Mouse (Mus musculus) R1 (cell line): Measurements from ENCODE around the gene E130309D02Rik.
A peak's percentile ranks its signal among the peaks of the same experiment; 100 is the strongest.

Experiments
- DNase-seq: peaks from one replicate; pipeline ENCODE4 v3.0.0-alpha.2; 2018; ENCODE audit warnings: low read depth, low spot score

Gene E130309D02Rik

DNA sequence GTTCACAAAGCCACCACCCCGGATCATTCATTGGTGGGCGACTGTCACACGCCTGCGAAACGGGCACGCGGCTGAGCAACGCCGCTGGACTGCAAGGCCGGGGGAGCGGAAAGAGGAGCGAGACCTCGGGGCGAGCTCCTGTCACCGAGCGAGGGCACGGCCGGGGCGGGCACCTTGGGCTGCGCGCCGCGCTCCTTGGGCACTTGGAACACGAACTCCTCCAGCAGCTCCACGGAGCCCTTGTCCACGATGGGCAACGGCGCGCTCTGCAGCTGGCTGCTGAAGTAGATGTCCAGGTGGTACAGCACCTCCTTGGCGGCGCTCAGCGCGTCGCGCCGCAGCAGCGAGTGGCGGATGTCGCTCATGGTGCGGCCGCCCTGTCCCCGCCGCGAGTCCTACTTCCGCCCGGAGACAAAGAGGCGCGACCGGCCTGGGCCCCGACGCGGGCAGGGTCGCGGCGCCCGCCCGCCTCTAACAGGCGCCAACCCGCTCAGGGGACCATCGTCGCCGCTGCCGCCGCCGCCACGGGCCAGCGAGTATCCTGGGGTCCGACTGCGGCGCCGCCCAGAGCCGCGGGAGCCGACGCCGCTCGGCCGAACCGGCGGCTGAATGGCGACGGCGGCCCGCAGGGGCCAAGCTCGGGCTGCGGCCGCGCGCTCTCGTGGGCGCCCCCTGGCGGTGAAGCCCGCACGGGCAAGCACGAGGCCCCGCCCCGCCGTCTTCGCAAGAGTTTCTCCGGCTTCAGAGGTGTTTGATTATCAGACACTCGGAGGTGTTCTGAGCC is at the start of gene E130309D02Rik:
Gene E130309D02Rik (minus strand): TSS at position 631 of the 784 bp plus-strand sequence.
- peak; percentile 80 for DNase-seq

DNA sequence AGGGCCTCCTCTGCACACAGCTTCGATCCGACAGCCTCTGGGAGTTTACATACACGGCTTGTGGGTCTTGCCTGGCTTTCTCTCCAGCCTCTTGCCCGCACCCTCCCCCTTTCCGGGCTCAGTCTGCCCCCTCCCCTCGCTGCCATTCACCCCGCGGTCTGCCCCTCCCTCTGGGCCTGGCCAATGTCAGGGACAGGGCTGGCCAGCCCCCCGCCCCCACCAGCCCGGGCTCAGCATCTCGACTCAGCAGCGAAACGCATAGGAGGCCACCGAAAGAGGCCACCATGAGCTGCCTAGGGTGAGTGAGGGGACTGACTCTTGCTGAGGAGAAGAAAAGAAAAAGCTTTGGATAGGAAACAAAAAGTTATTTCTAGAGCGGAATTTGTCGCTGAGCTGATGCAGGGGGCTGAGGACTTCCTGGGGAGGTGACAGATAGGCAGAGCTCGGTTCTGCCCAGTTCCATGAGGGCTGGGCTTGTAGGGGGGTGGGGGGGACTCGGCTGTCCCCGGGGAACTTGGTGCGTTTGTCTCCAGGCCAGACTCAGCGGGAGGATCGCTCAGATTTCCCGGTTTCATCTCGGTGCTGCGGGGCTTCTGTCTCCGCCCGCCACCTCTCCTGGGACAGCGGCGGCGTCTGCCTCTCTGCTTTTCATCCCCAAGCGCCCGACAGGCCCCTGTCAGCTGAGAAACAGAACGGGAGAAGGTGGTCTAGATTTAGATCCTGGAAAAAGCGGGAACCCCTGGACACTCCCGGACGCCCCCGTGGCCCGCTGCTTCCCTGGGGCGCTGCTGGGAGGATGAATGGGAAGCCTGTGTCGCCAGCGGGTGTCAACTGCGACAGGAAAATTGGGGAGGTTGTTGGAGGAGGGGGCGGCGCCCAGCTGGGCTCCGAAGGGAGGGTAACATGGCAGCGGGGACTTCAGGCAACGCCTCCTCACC is 48.8 kb upstream of the E130309D02Rik start:
- DNase-seq = no peak

DNA sequence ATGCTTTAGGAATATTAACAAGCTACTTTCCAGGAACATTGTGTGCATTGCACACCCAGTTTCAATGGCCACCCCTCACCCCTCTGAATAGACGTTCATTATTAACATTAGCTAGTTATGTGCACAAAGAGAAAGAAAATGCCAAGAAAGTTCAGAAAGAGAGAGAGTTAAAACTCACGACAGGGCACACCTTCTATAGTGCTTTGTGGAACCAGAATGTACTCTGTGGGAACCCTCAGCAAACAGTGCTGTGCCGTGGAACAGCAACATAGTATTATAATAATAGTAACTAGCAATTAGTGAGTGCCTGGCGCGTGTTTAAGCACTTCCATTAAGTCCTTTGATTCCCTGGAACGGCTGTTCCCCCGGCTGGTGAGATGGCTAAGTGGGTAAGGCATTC is 46.3 kb upstream of the E130309D02Rik start:
- DNase-seq = no peak

DNA sequence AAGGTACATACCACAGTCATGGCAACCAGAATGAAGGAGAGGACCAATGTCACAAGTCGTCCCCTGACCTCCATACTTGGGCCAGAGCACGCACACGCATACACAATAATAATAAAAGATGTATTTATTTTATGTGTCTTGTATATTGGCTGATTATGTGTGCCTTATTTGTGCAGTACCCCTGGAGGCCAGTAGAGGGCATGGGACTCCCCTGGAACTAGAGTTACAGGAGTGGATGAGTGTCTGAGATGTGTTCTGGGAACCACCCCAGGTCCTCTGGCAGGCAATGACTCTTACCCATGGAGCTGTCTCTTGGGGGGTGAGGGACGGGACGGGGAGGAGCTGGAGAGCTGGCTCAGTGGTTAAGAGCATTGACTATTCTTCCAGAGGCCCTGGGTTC is 44.8 kb upstream of the E130309D02Rik start:
- peak; percentile 80 for DNase-seq

DNA sequence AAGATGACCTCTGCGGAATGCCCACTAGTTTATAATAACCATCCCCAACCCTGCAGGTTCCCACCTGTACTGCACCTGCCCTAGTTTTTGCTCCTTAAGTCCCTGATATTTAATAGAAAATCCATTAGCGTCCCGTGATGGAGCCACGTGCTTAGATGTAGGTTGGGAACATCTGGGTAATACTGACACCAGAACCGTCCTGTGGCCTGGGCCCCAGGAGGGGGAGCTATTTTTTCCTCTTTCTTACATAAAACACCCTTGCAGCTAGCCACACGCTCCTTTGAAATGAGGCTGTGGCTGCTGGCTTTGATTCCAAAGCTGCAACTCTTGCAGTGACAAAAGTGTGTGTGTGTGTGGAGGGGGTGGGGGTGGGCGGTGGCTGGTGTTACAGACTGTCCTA is 44.1 kb upstream of the E130309D02Rik start:
- peak; percentile 54 for DNase-seq

DNA sequence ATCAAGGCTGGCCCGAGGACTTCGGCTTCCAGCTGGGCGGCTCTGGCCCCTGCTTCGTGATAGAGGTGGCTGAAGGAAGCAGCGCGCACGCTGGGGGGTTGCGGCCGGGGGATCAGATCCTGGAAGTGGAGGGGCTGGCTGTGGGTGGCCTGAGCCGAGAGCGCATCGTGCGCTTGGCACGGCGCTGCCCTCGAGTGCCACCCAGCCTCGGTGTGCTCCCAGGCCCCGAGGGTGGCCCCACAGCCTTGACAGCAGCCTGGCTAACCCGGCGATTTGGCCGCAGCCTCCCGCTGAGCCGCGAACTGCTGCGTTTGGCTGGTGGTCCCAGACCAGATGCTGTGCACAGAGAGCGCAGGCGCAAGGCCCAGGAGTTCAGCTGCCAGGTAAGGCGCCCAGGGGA is 42.4 kb upstream of the E130309D02Rik start:
- no peak for DNase-seq

DNA sequence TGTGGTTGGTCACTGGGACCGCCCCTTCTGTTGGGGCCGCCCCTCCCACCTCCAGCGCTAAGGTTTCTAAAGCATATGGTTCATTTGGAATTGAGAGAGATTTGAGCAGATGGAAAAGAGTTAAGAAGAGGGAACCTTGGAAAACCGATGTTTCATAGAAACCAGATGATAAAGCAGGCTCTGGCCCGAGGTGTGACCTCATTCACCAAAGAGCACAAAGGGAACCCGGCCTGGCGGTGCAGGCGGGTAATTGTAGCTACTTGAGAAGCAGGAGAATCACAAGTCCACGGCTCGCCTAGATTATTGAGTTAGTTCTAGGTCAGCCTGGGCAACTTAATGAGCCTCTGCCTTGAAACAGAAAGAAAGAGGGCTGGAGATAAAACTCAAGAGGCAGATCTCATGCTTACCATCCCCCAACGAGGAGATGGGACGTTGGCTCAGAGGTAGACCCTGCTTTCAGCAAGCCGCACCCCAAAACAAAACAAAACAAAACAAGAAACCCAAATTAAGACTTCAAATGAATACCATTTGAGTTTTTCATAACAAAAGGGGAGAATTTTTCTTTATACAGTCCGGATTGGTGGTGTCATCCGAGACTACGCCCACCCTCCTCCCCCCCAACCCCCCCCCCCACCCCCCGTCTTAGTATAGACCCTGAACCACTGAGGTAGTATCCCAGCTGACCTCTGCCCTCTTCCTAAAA is 41.7 kb upstream of the E130309D02Rik start, which contains the start of gene Grid2ip:
Gene Grid2ip (plus strand): TSS at position 653 of the 703 bp plus-strand sequence.
- DNase-seq = peak; percentile 73

DNA sequence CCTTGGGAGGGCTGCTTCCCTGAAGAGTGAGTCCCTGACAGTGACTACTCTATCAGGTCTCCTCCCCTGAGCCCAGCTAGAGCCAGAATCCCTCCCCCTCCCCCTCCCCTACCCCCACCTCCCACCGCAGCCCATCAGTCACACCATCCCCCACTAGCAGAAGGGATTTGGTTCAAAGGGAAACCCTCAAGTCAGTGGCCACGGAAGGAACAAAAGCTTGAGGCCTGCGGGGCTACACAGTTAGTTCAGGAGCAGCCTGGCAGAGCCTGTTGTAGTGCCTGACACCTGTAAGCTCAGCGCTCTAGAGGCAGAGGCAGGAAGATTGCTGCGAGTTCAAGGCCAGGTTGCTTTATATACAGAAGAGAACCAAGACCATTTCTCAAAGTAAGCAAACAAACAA is 40.9 kb upstream of the E130309D02Rik start:
- DNase-seq = no peak

DNA sequence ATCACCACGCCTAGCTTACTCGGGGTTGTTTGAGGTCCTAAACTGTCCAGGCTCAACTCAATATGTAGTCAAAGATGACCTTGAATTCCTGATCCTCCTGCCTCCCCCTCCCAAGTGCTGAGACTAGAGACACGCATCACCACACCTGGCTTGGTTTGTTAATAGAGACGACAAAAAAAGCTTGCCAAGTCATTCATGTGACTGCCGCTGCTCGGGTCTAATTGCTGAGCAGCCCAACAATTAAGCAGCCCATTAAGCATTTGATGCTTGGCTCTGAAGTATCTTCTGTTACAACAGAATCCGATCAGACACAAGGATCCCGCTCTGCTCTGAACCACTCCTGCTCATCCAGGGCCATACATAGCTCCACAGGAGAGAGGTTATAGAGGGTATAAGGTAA is 31.2 kb upstream of the E130309D02Rik start:
- peak; percentile 52 for DNase-seq

DNA sequence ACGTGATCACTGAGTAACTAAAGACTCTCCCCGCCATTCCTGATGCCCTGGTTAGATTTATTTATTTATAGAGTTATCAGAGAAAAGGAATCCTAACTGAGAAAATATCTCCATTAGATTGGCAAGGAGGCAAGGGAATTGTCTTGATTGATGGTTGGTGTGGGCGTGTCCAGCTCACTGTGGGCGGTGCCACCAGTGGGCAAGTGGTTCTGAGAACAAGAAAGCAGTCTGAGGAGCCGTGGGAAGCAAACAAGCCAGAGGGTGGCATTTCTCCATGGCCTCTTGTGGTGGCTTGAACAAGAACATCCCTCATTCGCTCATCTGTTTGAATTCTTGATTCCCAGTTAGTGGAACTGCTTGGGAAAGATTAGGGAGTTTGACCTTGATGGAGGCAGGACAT is 24.4 kb upstream of the E130309D02Rik start:
- peak; percentile 57 for DNase-seq

DNA sequence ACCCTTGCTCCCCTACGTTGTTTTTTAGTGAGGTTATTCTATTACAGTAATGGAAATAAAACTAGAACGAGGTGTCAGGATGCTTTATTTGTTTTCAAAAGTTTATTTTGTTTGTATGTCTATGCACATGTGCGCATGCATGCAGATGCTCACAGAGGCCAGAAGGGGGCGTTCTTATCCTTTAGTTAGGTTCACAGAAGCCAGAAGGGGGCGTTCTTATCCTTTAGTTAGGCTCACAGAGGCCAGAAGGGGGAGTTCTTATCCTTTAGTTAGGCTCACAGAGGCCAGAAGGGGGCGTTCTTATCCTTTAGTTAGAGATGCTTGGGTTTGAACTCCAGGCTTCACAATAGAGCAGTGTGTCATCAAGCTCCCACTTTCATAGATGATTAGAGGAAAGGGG is 21.4 kb upstream of the E130309D02Rik start:
- peak; percentile 83 for DNase-seq

DNA sequence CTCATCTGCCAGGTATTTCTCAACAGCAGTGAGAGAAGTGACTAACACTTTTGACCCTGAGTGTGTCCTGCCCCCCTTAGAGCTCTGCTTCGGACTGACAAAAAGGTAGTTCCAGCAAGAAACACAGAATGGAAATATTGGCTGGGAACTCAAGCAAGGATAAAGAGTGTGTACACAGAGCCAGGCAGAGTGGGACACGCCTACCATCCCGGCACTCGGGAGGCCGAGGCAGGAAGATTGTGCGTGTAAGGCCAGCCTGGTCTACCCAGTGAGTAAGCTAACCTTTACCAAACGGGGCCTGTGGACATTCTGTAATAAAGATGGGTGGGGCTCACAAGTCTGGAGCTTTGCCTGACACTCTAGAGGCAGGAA is 19.9 kb upstream of the E130309D02Rik start:
- peak; percentile 23 for DNase-seq

DNA sequence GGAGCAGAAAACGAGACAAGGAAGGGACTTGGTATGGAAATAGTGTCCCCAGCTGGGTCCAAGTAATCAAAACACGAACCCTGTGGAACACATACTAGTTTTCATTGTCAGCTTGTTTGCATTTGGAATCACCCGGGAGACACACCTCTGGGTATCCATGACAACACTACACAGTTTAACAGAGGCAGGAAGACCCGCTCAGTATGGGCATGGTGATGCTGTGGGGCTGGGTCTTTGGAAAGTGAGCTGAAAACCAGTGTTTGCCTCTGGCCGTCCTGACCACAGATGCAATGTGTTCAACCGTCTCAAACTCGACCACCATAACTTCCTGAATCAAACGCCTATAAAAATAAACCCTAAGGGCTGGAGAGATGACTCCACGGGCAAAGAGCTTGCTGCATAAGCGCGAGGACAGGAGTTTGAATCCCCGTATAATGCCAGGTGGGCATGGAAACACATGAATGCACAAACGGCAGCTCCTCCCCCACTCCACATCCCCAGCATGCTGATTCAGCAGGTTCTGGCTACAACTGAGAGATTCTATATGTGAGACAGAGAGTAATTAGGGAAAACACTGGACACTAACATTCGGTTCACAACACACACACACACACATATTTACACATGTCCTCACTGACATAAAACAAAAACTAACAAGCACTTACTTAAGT is 19.4 kb upstream of the E130309D02Rik start:
- DNase-seq = peak; percentile 67

DNA sequence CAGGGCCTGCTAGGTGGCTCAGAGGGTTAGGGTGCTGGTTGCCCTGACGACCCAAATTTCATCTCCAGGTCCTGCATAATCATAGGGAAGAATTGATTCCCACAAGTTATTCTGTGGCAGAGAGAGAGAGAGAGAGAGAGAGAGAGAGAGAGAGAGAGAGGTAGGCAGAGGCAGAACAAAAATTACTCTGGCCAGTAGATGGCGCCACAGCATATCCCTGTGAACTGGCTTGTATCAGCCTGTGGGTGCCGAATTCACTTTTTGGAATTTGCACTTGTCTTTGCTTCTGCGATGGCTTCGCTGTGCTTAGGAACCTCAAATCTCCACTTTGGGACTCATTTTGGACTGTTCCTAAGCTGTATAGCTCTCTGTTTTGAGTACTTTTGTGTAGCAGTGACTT is 18.7 kb upstream of the E130309D02Rik start:
- DNase-seq = peak; percentile 81

DNA sequence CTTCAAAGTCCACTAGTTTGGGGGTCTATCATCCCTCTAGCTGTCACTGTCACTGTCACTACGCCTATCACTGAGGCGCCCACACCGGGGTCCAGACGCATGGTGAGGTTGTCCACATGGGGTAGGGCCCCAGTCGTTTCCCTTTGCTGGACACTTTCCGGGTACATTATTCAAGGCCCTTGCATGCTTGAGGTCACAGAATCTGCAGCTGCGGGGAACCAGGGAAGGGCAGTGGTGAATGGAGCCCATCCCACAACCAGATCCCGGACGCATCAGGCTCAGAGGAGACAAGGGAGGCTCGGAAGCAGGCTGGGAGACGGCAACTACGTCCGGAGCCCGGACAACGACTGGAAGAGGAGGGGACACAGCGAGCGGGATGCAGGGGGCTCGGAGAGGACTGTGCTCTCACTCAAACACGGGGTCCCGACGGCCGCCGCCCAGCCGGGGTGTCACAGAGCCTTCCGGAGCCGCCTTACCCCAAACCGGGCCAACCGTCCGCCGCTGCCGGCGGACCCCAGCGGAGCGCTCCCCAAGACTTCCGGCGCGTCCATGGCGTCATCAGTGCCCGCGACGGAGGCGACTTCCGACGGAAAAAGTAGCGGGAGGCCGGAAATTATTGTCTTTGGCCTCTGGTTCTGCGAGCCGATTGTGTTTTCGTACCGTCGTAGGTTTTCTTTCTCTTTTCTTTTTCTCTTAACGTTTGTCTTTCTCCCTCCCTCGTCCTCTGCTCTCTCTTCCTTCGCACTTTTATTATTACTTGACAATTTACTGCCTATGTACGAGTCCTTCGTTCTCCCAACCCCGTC is 13.7 kb upstream of the E130309D02Rik start, which contains the start of gene Zdhhc4:
Gene Zdhhc4 (minus strand): TSS at position 567 of the 806 bp plus-strand sequence.
- DNase-seq = peak; percentile 88

DNA sequence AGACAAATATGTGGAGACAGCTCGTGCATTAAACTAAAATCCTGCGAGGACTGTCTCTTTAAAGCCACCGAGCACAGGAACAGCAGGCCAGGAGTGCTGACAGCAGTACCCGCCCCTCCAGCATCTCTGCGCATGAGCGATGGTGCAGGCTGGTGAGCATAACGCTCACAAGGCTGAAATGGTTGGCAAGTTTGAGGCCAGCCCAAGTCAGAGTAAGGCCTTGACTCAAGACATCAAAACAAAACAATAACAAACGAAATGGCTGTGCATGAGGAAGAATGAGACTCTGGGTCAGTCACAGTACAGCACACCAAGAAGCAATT is 2.1 kb upstream of the E130309D02Rik start:
- no peak for DNase-seq

DNA sequence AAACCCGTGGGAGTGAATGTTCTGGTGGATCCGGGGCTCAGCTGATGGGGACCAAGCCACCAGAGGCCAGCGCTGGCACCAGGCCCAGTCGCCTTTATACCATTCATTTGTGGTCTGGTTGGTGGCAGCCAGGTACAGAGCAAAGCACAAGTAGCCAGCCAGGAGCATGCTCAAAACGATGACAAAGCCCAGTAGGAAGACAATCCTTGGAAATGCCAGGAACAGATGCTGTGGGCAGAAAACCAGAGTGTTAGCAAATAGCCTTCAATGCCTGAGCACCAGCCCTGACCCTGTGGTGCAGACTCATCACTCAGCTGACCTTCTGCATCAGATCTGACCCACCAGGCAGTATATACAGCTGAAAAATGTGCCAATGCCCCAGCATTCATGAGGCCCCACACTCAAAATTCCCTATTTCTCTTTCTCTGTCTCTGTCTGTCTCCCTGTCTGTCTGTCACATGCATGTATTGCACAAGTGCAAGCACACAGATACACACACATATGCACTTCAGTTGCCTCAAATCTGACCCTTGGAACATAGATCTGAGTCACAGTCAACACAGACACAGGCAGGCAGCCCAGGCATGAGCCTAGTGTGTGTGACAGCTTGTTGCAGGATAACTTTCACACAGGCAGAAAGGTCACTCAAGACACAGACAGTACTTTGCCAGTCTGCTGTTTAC is 1.6 kb upstream of the E130309D02Rik start:
- no peak for DNase-seq

DNA sequence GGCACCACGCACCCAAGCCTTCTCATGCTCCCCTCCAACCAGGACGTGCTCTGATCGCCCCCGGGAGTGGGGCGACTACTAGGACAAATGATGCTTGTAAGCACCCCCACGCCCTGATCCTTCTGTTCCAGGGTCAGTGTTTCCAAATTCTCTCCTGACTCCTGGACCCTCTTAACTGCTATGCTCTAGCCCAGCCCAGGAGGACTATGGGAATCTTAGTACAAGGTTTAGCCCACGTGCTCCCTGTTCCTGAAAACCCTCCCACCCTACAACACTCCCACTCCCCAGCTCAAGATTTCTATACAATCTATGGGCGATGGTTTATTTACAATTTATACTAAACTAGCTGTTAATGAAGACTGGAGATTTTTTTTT is 341 bp upstream of the E130309D02Rik start:
- DNase-seq = no peak

DNA sequence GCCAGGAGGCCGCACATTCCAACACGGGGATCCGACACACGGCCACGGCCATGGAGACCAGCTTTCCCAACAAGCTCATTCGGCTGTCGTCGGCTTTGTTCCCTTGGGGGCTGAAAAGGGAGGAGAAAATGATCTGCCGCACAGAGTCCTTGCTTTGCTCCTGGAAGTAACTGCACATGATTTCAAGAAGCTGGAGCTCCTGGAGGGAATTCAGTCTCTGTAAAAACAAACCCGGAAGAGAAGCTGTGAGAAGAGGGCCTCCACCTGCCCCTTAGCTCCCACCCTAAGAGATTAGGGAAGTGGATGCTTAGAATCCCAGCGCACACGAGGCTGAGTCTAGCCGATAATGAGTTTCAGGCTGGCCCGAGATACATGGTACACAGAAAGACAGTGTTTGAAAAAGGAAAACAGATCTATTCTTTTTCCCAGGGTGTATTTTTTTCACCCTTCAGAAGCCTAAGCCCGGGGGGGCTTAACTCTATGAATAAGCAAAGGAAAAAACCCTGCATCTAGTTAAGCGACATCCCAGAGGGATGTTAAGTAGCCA is 904 bp downstream of the E130309D02Rik start:
- no peak for DNase-seq

DNA sequence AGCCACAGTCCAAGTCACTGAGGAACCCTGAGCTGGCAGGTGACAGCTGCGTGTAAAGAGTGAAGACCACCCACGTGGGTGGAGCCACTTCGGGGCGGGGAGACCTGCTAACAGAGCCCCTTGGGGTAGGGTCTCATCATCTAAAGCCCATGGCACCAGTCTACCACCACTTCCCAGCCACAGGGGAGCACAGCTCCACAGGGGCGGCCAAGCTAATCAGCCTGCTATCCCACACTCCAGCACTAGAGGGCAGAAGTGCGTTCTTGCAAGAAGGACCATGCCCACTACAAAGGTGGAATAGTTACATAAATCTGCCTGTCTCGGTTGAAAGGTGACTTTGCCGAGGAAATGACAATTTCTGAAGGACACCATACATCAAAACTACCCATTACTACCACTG is 3.3 kb downstream of the E130309D02Rik start:
- DNase-seq = peak; percentile 93
